Mouse (Mus musculus) MEL (cell line): ENCODE measurements around the gene Zcchc24. TPM values are rescaled to one million over a fixed set of nuclear protein-coding genes. Genes with fewer than 3 reads are reported as not detected.

Experiments
- DNase-seq: peaks from one replicate; pipeline ENCODE4 v3.0.0; 2011; ENCODE audit warnings: low read depth, low spot score
- H3K27ac ChIP-seq: 2 replicates; pipeline ENCODE4 v1.5.1; 2012; ENCODE audit warnings: low read depth, mild to moderate bottlenecking, control low read depth, low read length, moderate library complexity; ENCODE audit not compliant: control insufficient read depth
- H3K27me3 ChIP-seq, 2 experiments: fragments of 150-350 bp in 1 of 2; sonication (generic) in 1 of 2; 2 replicates each; pipeline ENCODE4 v1.6.1; 2012; ENCODE audit warnings: low read length in 2 of 2, mild to moderate bottlenecking in 2 of 2, improper control_type of control experiment in 1 of 2, moderate library complexity in 1 of 2; ENCODE audit not compliant: insufficient read depth in 2 of 2, control insufficient read depth in 1 of 2
- H3K36me3 ChIP-seq, 2 experiments: 2 replicates each; pipeline ENCODE4 v1.6.1; 2012 to 2014; ENCODE audit warnings: low read length in 2 of 2, improper control_type of control experiment in 1 of 2, inconsistent platforms in 1 of 2, mild to moderate bottlenecking in 1 of 2; ENCODE audit not compliant: insufficient read depth in 2 of 2, control insufficient read depth in 1 of 2
- H3K4me1 ChIP-seq, 2 experiments: fragments of 150-350 bp in 1 of 2; sonication (generic) in 1 of 2; 2 replicates each; pipeline ENCODE4 v1.6.1; 2012; ENCODE audit warnings: low read length in 2 of 2, improper control_type of control experiment in 1 of 2, mild to moderate bottlenecking in 1 of 2; ENCODE audit not compliant: insufficient read depth in 2 of 2, control insufficient read depth in 1 of 2
- H3K4me3 ChIP-seq, 2 experiments: fragments of 150-350 bp in 1 of 2; sonication (generic) in 1 of 2; 2 replicates each; pipeline ENCODE4 v1.5.1; 2012; ENCODE audit warnings: low read depth in 2 of 2, low read length in 2 of 2, mild to moderate bottlenecking in 2 of 2, moderate library complexity in 2 of 2, control low read depth in 1 of 2, improper control_type of control experiment in 1 of 2; ENCODE audit not compliant: control insufficient read depth in 1 of 2, insufficient read depth in 1 of 2
- H3K79me2 ChIP-seq: 2 replicates; pipeline ENCODE4 v1.6.1; 2012; ENCODE audit warnings: mild to moderate bottlenecking, low read length, moderate library complexity; ENCODE audit not compliant: control insufficient read depth, poor library complexity, insufficient read depth
- H3K9ac ChIP-seq: 2 replicates; pipeline ENCODE4 v1.6.1; 2012; ENCODE audit warnings: low read depth, mild to moderate bottlenecking, control low read depth, low read length, moderate library complexity; ENCODE audit not compliant: control insufficient read depth, poor library complexity, severe bottlenecking
- H3K9me3 ChIP-seq: fragments of 150-350 bp; sonication (generic); replicated peaks from 2 replicates; pipeline ENCODE4 v1.6.1; 2012; ENCODE audit warnings: mild to moderate bottlenecking, low read length, improper control_type of control experiment, moderate library complexity; ENCODE audit not compliant: insufficient read depth
- BHLHE40 ChIP-seq: IDR thresholded peaks from 2 replicates; pipeline ENCODE4 v1.6.1; 2012; ENCODE audit warnings: low read depth, mild to moderate bottlenecking, inconsistent platforms, low read length, improper control_type of control experiment, borderline replicate concordance
- CHD2 ChIP-seq: IDR thresholded peaks from 2 replicates; pipeline ENCODE4 v1.6.1; 2011; ENCODE audit warnings: low read length, improper control_type of control experiment
- CTCF ChIP-seq, 3 experiments: IDR thresholded peaks in 2 of 3; conservative IDR thresholded peaks in 1 of 3; 2 replicates each; pipeline ENCODE4 v1.5.1; 2011 to 2012; ENCODE audit warnings: low read length in 3 of 3, low read depth in 2 of 3, mild to moderate bottlenecking in 2 of 3, improper control_type of control experiment in 1 of 3, inconsistent platforms in 1 of 3, mixed read lengths in 1 of 3, moderate library complexity in 1 of 3; ENCODE audit not compliant: control insufficient read depth in 1 of 3, insufficient read depth in 1 of 3, poor library complexity in 1 of 3, severe bottlenecking in 1 of 3
- ELF1 ChIP-seq: IDR thresholded peaks from 2 replicates; pipeline ENCODE4 v1.6.1; 2014; ENCODE audit warnings: low read depth, mild to moderate bottlenecking, inconsistent platforms, low read length, improper control_type of control experiment, moderate library complexity
- EP300 ChIP-seq, 2 experiments: IDR thresholded peaks; 2 replicates each; pipeline ENCODE4 v1.6.1; 2011; ENCODE audit warnings: improper control_type of control experiment in 2 of 2, low read length in 2 of 2, low read depth in 1 of 2, mild to moderate bottlenecking in 1 of 2
- HCFC1 ChIP-seq: IDR thresholded peaks from 2 replicates; pipeline ENCODE4 v1.6.1; 2012; ENCODE audit warnings: low read depth, mild to moderate bottlenecking, inconsistent platforms, low read length, improper control_type of control experiment, moderate library complexity
- JUND ChIP-seq: IDR thresholded peaks from 2 replicates; pipeline ENCODE4 v1.6.1; 2011; ENCODE audit warnings: low read depth, mild to moderate bottlenecking, improper control_type of control experiment, low read length
- KAT2A ChIP-seq: conservative IDR thresholded peaks from 2 replicates; pipeline ENCODE4 v1.6.1; 2012; ENCODE audit warnings: low read depth, low read length, improper control_type of control experiment, inconsistent platforms
- MAFK ChIP-seq: IDR thresholded peaks from 2 replicates; pipeline ENCODE4 v1.6.1; 2011; ENCODE audit warnings: low read depth, mild to moderate bottlenecking, low read length, improper control_type of control experiment, borderline replicate concordance
- MEF2A ChIP-seq: IDR thresholded peaks from 2 replicates; pipeline ENCODE4 v1.6.1; 2014; ENCODE audit warnings: low read depth, mild to moderate bottlenecking, inconsistent platforms, low read length, improper control_type of control experiment; ENCODE audit not compliant: poor library complexity, insufficient replicate concordance, severe bottlenecking; ENCODE audit errors: extremely low read depth
- MXI1 ChIP-seq: IDR thresholded peaks from 2 replicates; pipeline ENCODE4 v1.6.1; 2011; ENCODE audit warnings: mild to moderate bottlenecking, low read depth, low read length, improper control_type of control experiment
- MYC ChIP-seq: IDR thresholded peaks from 2 replicates; pipeline ENCODE4 v1.6.1; 2011; ENCODE audit warnings: low read depth, mild to moderate bottlenecking, low read length, improper control_type of control experiment, moderate library complexity
- NELFE ChIP-seq: IDR thresholded peaks from 2 replicates; pipeline ENCODE4 v1.6.1; 2011; ENCODE audit warnings: low read depth, low read length, improper control_type of control experiment
- NRF1 ChIP-seq: IDR thresholded peaks from 2 replicates; pipeline ENCODE4 v1.6.1; 2014; ENCODE audit warnings: low read depth, mild to moderate bottlenecking, inconsistent platforms, low read length, improper control_type of control experiment, moderate library complexity; ENCODE audit not compliant: poor library complexity, insufficient read depth, severe bottlenecking
- POLR2AphosphoS5 ChIP-seq: IDR thresholded peaks from 2 replicates; pipeline ENCODE4 v1.6.1; 2012; ENCODE audit warnings: low read depth, borderline replicate concordance, mild to moderate bottlenecking, inconsistent platforms, low read length, moderate library complexity, mixed read lengths
- RAD21 ChIP-seq: IDR thresholded peaks from 2 replicates; pipeline ENCODE4 v1.6.1; 2011; ENCODE audit warnings: mild to moderate bottlenecking, low read depth, low read length, improper control_type of control experiment
- TAL1 ChIP-seq: IDR thresholded peaks from 2 replicates; pipeline ENCODE4 v1.6.1; 2012; ENCODE audit warnings: mild to moderate bottlenecking, inconsistent platforms, low read length, moderate library complexity, mixed read lengths
- TCF12 ChIP-seq: IDR thresholded peaks from 2 replicates; pipeline ENCODE4 v1.6.1; 2014; ENCODE audit warnings: low read depth, mild to moderate bottlenecking, inconsistent platforms, low read length, improper control_type of control experiment, moderate library complexity
- ZC3H11A ChIP-seq: IDR thresholded peaks from 2 replicates; pipeline ENCODE4 v1.6.1; 2012; ENCODE audit warnings: low read depth, mild to moderate bottlenecking, inconsistent platforms, low read length, improper control_type of control experiment
- ZKSCAN1 ChIP-seq: IDR thresholded peaks from 2 replicates; pipeline ENCODE4 v1.6.1; 2012; ENCODE audit warnings: low read depth, mild to moderate bottlenecking, inconsistent platforms, low read length, improper control_type of control experiment, moderate library complexity
- ZMIZ1 ChIP-seq: IDR thresholded peaks from 2 replicates; pipeline ENCODE4 v1.6.1; 2012; ENCODE audit warnings: low read depth, mild to moderate bottlenecking, inconsistent platforms, low read length, improper control_type of control experiment, moderate library complexity
- polyA plus RNA-seq, 2 experiments: library from polyadenylated mRNA; stranded (reverse) in 1 of 2; unstranded in 1 of 2; fragments of >175 nt in 1 of 2; fragments of >200 nt in 1 of 2; gene quantifications; 2 replicates each; pipeline versions ENCODE4 v1.2.1 to v1.2.4; 2012; ENCODE audit warnings: low replicate concordance in 2 of 2, low read depth in 1 of 2; ENCODE audit not compliant: insufficient read length in 2 of 2, insufficient read depth in 1 of 2, missing spikeins in 1 of 2
- total RNA-seq: library from RNA; depleted of rRNA; stranded (reverse); fragments of 300-350 nt; gene quantifications from 2 replicates; pipeline ENCODE4 v1.2.3, GENCODE M21; 2012

The Zcchc24 gene
- total and polyA plus RNA-seq, 3 experiments, result 2.3 to 8.7 TPM; not detected in 1

DNA sequence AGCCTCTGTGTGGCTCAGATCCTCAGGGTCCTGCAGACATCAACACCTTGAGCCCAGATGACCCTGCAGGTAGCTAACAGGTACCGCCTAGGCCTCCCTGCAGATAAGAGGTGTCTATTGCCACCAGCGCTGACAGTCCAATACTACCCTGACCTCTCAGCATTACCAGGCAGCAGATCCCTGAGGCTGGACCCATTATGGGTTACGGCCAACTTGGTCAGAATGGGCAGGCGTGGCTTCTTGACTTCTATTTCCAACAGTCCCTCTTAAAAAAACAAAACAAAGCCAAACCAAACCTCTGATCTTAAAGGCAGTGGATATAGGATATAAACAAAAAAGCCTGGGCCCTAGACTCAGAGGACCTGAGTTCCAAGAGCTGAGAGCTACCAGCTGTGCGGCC is 17.8 kb downstream of the Zcchc24 start (continued):
- TF ChIP-seq BHLHE40 (no peak), MEF2A (no peak), HCFC1 (no peak), KAT2A (no peak)

DNA sequence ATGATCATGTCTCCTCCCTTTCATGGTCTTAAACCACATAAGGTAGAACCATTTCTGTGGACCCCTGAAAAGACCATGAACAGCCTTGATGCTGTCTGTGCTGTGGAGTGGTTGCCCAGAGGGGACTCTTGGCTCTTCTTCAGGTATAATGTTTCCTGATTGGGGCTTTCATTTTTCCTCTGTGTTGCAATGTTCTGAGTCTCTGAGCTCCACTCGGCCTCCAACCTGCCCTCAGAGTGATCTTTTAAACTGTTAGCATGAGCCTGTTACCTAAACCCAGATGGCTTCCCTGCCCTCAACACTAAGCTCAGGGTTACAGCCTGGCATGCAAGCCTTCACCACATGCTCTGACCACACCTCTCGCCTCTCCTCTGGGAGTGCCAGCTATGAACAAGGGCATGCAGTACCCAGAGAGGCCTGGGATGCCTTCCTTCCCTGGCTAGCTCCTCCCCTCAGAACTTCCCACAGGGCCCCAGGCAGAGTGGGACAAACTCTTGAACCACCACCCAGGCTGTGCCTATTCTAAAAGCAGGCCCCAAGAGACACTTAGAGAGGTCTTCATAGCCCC is 18.3 kb downstream of the Zcchc24 start:
- Histone ChIP-seq H3K27me3 (no peaks in the 10 kb centered on the region), H3K79me2 (no peaks in the 10 kb centered on the region), H3K9ac (no peak overlapping the region), H3K4me3 (no peak overlapping the region), H3K36me3 (no peaks in the 10 kb centered on the region), H3K9me3 (no peaks in the 10 kb centered on the region), H3K4me1 (no peaks in the 10 kb centered on the region), H3K27ac (no peak overlapping the region)
- TF ChIP-seq CHD2 (no peak), JUND (no peak), TCF12 (no peak), NELFE (no peak), MXI1 (no peak), MYC (no peak), ZMIZ1 (no peak), POLR2AphosphoS5 (no peak), MAFK (no peak)
- no peak for DNase-seq

DNA sequence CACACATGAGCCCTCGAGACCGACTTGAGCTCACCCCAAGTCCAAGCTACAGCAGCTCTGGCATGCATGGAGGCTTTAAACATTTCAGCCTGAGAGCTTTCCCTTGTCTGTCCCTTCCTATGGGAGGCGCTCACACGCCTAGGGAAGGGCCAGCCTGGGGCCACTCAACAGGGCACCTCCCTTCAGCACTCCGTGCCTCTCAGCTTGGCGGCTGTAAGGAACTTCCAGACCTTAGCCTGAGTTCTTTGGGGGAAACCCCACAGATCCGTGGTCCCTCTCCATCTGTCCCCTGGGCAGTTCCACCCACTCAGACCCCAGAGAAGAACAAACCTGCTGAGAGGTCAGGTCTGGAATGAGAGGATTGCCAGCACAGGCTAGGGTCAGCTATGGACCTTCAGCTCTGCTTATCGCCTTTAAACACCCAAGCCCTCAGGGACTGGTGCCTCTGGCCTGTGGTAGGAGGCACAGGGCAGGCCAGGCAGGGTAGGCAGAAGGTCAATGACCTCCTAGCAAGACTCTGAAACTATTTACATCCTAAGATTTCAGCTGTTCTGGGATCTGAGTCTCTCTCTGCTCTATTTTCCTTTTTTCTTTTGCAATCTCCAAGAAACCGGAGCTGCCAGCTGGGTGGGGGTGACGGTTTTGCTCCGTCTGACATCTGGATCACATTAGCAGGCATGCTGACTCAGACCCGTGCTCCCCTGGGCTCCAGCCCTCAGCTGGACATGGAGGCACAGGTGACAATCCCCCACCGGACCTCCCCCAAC is 19.5 kb downstream of the Zcchc24 start:
- DNase-seq, result no peak
- Histone ChIP-seq H3K4me1 (no peaks in the 10 kb centered on the region), H3K9me3 (no peaks in the 10 kb centered on the region)

More for the DNA sequence above, 19.5 kb downstream of the Zcchc24 start:
- Histone ChIP-seq H3K36me3 (no peaks in the 10 kb centered on the region), H3K27me3 (no peaks in the 10 kb centered on the region), H3K27ac (no peak overlapping the region), H3K9ac (no peak overlapping the region), H3K4me3 (no peak overlapping the region), H3K79me2 (no peaks in the 10 kb centered on the region)
- TF ChIP-seq CHD2 (no peak), CTCF (IDR thresholded peaks at IDR 0.05 in 2 of 3, conservative IDR thresholded peaks at IDR 0.05 in 1 of 3; ENCODE audit: control insufficient read depth in 1 of 3, insufficient read depth in 1 of 3, low read depth in 2 of 3, low read length in 3 of 3, poor library complexity in 1 of 3, severe bottlenecking in 1 of 3) (no peak), NRF1 (no peak), KAT2A (no peak), MAFK (no peak), ZC3H11A (no peak), TAL1 (no peak), EP300 (IDR thresholded peaks at IDR 0.05; ENCODE audit: low read depth in 1 of 2, low read length in 2 of 2) (no peak), ZMIZ1 (no peak), BHLHE40 (no peak), RAD21 (no peak), MYC (no peak), ZKSCAN1 (no peak), ELF1 (no peak)
